Mouse (Mus musculus) 3134 (cell line): ENCODE measurements around the gene Prdm16.

Experiments
- DNase-seq: peaks from one replicate; pipeline ENCODE4 v3.0.0-alpha.2; 2011; ENCODE audit warnings: low spot score; ENCODE audit not compliant: insufficient read length; ENCODE audit errors: extremely low read depth

Prdm16 gene

GRCm38 (mm10) chr4:154636721-154637311 is at the start of gene Prdm16:
TSS of gene Prdm16 (minus strand) at chr4:154636873.
- DNase-seq: no peak

GRCm38 (mm10) chr4:154683068-154683752 is 46.5 kb upstream of the Prdm16 start:
- DNase-seq: no peak

DNA sequence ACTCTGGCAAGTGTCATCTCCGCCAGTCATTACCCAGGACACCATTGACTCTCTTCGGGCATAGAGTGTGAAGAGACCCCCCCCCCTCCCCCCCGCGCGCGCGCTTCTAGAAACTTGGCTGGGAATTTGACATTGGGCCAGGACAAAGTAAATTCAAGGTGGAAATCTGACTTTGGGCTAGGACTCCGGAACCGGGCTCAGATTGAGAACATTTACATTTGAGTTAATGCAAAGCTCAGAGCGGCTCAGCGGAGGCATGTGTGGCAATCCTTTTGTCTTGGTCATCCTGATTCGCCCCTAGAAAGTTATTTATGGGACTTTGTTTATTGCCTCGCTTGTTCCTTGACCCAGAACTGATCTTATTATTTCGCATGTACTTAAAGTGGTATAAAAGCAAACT is 45.6 kb upstream of the Prdm16 start:
- DNase-seq: no peak

- DNase-seq: no peak
Measured at GRCm38 (mm10) chr4:154675441-154676000, 38.8 kb upstream of the Prdm16 start.

GRCm38 (mm10) chr4:154674966-154675365 is 38.3 kb upstream of the Prdm16 start:
- DNase-seq: no peak

- DNase-seq: peak; percentile 6
Measured at GRCm38 (mm10) chr4:154674541-154674940, 37.9 kb upstream of the Prdm16 start.

- no peak for DNase-seq
Measured at GRCm38 (mm10) chr4:154673986-154674385, 37.3 kb upstream of the Prdm16 start.

- no peak for DNase-seq
Measured at GRCm38 (mm10) chr4:154672027-154672426, 35.4 kb upstream of the Prdm16 start.

GRCm38 (mm10) chr4:154671232-154671912 is 34.7 kb upstream of the Prdm16 start:
- DNase-seq: no peak

- DNase-seq: no peak
Measured at GRCm38 (mm10) chr4:154667767-154668166, 31.1 kb upstream of the Prdm16 start, which contains the start of gene Actrt2. TSS of gene Actrt2 (minus strand) at chr4:154667867.

DNA sequence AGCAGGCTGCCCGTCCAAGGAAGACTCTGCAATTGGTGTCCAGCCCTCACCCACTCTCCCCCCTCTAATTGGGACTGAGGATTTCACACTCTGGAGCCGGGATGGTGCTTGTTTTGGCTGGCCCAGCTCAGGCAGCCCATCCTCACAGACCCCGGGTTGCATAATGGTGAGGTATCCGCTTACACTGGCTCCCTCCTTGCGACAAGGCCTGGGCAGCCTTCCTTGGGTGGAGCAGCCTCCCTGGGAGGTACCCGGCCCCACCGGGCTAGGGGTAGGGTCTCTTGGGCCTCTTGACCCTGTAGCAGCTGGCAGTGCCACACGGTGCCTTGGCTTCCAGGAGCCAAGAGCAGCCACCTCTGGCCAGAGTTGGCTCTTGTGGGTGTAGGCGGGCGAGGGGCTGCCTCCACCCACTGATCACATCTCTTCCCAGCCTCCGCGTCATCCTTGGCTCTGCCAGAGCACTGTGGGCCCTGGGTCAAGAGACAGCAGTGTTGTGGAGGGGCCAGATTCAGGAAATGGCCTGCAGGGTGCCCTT is 26.1 kb upstream of the Prdm16 start:
- no peak for DNase-seq

- no peak for DNase-seq
Measured at GRCm38 (mm10) chr4:154661256-154661655, 24.6 kb upstream of the Prdm16 start.

GRCm38 (mm10) chr4:154660025-154660424 is 23.4 kb upstream of the Prdm16 start:
- no peak for DNase-seq

DNA sequence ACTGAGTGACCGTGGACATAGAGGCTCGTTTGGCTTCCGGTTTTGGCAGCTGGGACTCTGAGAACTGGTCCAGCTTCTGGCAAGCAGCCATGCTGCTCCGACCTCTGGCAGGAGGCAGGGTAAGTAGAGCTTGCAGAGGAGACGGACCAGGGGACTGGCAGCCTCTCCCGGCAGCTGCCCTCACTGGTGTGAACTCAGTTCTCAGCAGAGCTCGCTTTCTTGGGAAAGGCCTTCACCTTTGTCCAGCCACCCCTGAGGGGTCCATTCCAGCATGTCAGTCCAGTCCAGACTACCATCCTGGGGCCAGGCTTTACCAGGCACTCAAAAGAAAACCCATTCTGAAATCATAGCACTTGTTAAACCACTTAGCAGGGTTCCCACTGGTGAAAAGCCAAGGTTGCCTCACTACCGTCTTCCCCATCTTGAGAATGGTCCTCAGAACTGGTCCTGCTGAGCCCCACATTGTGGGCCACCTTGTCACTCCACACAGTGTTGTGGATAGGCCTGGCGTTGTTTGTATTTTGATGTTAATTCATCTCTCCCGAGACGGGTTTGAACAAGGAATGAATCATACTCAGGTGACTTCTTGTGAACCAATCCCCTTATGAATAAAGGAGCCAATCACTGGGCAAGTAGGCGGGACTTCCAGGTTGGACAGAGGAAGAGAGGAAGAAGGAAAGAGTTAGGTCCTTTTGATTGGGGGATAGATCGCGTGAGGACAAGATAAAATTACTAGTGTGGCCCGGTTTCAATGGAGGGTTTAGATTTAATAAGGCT is 18.6 kb upstream of the Prdm16 start:
- DNase-seq: no peak

GRCm38 (mm10) chr4:154652494-154652893 is 15.8 kb upstream of the Prdm16 start:
- no peak for DNase-seq

DNA sequence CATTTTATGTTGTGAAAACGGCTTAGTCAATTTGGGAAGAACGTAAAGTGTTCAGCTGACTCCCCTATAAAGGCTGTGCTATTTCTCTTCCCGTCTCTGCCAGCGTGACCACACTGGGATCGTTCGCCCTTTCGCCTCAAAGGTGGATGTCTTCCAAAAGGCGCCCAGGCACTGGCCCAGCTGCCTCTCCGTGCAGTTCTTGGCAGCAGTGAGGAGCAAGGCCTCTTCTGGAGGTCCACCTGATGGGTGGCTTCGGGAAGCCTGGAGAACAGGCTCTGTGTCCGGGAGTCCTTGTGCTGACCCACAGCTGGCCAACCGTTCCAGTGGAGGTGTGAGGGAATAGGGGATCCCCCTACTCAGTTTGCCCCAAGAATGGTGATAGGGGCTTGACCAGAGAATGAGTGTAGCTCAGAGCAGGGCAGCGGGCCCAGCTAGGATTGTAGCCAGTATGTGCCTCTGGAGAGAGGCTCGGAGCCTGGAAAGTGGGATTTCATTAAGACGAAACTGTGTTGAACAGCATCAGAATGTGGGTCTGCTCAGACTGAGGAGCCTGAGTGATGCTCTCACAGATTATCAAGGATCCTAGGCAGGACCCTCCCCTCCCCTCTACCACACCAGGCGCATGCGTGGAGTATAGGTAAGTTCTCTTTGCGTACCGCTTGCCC is 12.5 kb upstream of the Prdm16 start:
- no peak for DNase-seq

- no peak for DNase-seq
Measured at GRCm38 (mm10) chr4:154642496-154642895, 5.8 kb upstream of the Prdm16 start.

GRCm38 (mm10) chr4:154641296-154642110 is 4.8 kb upstream of the Prdm16 start:
- DNase-seq: no peak
